Mouse (Mus musculus) heart, embryonic 12.5 days (tissue): Measurements from ENCODE around the gene Zfp710. TPM values are rescaled to one million over a fixed set of nuclear protein-coding genes. Genes with fewer than 3 reads are reported as not detected.
"Not testable (repeated sequence)": the region's sequence is repeated elsewhere in the genome, so short reads cannot be mapped to it uniquely, and the experiment has no call there.

Experiments
- ATAC-seq: fragments of 200-750 bp; cut with Nextera tagmentation; 2 replicates; pipeline ENCODE4 v1.8.0; 2017; ENCODE audit warnings: moderate TSS enrichment, moderate library complexity; ENCODE audit not compliant: insufficient number of reproducible peaks, low FRiP score
- H3K27ac ChIP-seq: fragments of 300-500 bp; sonication (generic); 2 replicates; pipeline ENCODE4 v1.5.1; 2016; ENCODE audit warnings: mild to moderate bottlenecking, moderate library complexity; ENCODE audit not compliant: poor library complexity, severe bottlenecking
- H3K27me3 ChIP-seq: fragments of 300-500 bp; sonication (generic); replicated peaks from 2 replicates; pipeline ENCODE4 v1.6.1; 2016; ENCODE audit warnings: mild to moderate bottlenecking, moderate library complexity
- H3K36me3 ChIP-seq: fragments of 300-500 bp; sonication (generic); 2 replicates; pipeline ENCODE4 v1.6.1; 2016; ENCODE audit warnings: mild to moderate bottlenecking, moderate library complexity
- H3K4me1 ChIP-seq: fragments of 300-500 bp; sonication (generic); replicated peaks from 2 replicates; pipeline ENCODE4 v1.6.1; 2016; ENCODE audit warnings: mild to moderate bottlenecking
- H3K4me2 ChIP-seq: fragments of 300-500 bp; sonication (generic); 2 replicates; pipeline ENCODE4 v1.6.1; 2016; ENCODE audit warnings: mild to moderate bottlenecking, moderate library complexity
- H3K4me3 ChIP-seq: fragments of 300-500 bp; sonication (generic); 2 replicates; pipeline ENCODE4 v1.5.1; 2016; ENCODE audit warnings: mild to moderate bottlenecking
- H3K9ac ChIP-seq: fragments of 300-500 bp; sonication (generic); 2 replicates; pipeline ENCODE4 v1.6.1; 2016; ENCODE audit warnings: mild to moderate bottlenecking, moderate library complexity
- H3K9me3 ChIP-seq: fragments of 300-500 bp; sonication (generic); replicated peaks from 2 replicates; pipeline ENCODE4 v1.6.1; 2016; ENCODE audit warnings: mild to moderate bottlenecking, moderate library complexity
- WGBS: fragments of 180-500 bp; shearing (Covaris S2); methylation state at CpG from one replicate; pipeline ENCODE4 v1.1.7; 2016; 5-methylcytosine and 5-hydroxymethylcytosine counted together
- polyA plus RNA-seq: library from polyadenylated mRNA; unstranded; fragments of >200 nt; fragmentation: Nextera tagmentation; extraction: Ambion mirVana; gene quantifications from 2 replicates; pipeline ENCODE4 v1.2.1, GENCODE M21; 2016

The Zfp710 gene
- polyA plus RNA-seq, 1 experiment from 2014 or later, result 13.5 TPM

DNA sequence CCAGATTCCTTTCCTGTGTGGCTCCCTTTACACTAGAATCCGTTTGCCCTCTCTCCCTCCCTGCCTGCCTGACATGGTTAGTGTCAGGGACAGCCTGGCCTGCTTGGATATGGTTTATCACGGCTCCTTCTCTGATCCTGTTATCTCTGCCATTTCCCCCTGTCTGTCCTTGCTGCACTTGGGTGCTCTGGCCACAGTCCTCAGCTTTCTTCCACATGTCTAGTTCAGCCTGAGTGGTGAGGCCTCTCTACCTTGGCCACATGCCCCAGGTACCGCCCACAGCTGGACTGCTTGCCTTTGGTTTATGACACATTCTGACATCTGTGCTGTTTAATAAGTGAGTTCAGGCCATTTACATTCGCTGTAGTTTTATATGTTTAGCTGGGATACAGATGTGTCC is 11.1 kb downstream of the Zfp710 start:
- peak; percentile 37; the same call in 1 of the 2 replicates for ATAC-seq
- Histone ChIP-seq H3K9me3 (no peaks in the 10 kb centered on the region), H3K27ac (peak overlapping the region; percentile 81), H3K4me2 (peak overlapping the region; percentile 26; the same call in 1 of the 2 replicates), H3K9ac (no peak overlapping the region; the same call in 1 of the 2 replicates), H3K4me3 (no peak overlapping the region), H3K27me3 (no peaks in the 10 kb centered on the region), H3K36me3 (peaks cover 4% of the 10 kb centered on the region; the same call in 1 of the 2 replicates), H3K4me1 (peaks cover 74% of the 10 kb centered on the region)
- WGBS, result 20% methylated on average over 4 of the region's 4 CpGs

GRCm38 (mm10) chr7:80039699-80040098 is 15.1 kb downstream of the Zfp710 start:
- no peak for ATAC-seq
- Histone ChIP-seq H3K36me3 (no peaks in the 10 kb centered on the region), H3K4me2 (no peak overlapping the region), H3K27me3 (no peaks in the 10 kb centered on the region), H3K4me1 (peaks cover 46% of the 10 kb centered on the region), H3K9me3 (no peaks in the 10 kb centered on the region), H3K9ac (no peak overlapping the region), H3K4me3 (no peak overlapping the region), H3K27ac (no peak overlapping the region)
- WGBS, result 85% methylated on average over 8 of the region's 8 CpGs

- Histone ChIP-seq H3K4me2 (no peak overlapping the region), H3K9me3 (no peaks in the 10 kb centered on the region), H3K4me1 (peaks cover 54% of the 10 kb centered on the region), H3K36me3 (no peaks in the 10 kb centered on the region), H3K27ac (peak overlapping the region; percentile 69), H3K4me3 (no peak overlapping the region), H3K9ac (no peak overlapping the region), H3K27me3 (no peaks in the 10 kb centered on the region)
- 45% methylated on average over 7 of the region's 7 CpGs for WGBS
- peak; percentile 73; the same call in 1 of the 2 replicates for ATAC-seq
These were observed 19.6 kb downstream of the Zfp710 start for GRCm38 (mm10) chr7:80044170-80044569.

GRCm38 (mm10) chr7:80047041-80047440 is 22.4 kb downstream of the Zfp710 start:
- no peak for ATAC-seq
- H3K4me1 ChIP-seq, result peaks cover 53% of the 10 kb centered on the region
- WGBS, result 60% methylated on average over 4 of the region's 4 CpGs

DNA sequence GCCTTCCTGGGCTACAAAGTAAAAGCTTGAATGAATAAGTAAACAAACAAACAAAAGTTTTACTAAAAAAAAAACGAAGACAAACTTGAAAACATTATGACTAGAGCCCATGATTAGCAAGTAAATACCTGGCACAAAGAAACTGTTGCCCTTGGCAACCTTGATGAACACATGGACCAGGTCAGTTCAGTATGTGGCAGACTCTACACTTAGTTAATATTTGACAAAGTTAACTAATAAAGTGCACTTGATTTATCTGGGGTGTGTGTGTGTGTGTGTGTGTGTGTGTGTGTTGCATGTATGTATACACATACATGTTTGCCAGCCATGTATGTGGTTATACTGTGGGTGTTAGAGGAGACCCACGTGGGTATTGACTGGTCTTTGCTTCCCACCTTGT is 25.1 kb downstream of the Zfp710 start:
- Histone ChIP-seq H3K9me3 (no peaks in the 10 kb centered on the region), H3K4me3 (no peak overlapping the region), H3K4me1 (peaks cover 63% of the 10 kb centered on the region), H3K9ac (no peak overlapping the region), H3K36me3 (0 out of 2 replicates have a peak, but pooled peaks cover 6% of the 10 kb centered on the region), H3K27ac (no peak overlapping the region), H3K4me2 (no peak overlapping the region), H3K27me3 (no peaks in the 10 kb centered on the region)
- no peak for ATAC-seq
- 76% methylated on average over 2 of the region's 2 CpGs for WGBS

More at GRCm38 (mm10) chr7:80047041-80047440, 22.4 kb downstream of the Zfp710 start:
- Histone ChIP-seq H3K27ac (no peak overlapping the region), H3K9ac (no peak overlapping the region), H3K27me3 (no peaks in the 10 kb centered on the region), H3K4me3 (no peak overlapping the region), H3K4me2 (no peak overlapping the region), H3K36me3 (no peaks in the 10 kb centered on the region), H3K9me3 (no peaks in the 10 kb centered on the region)

- 88% methylated on average over 1 of the region's 1 CpGs for WGBS
- not testable (repeated sequence) for H3K4me3 ChIP-seq, H3K36me3 ChIP-seq, H3K9ac ChIP-seq, H3K27ac ChIP-seq, H3K27me3 ChIP-seq, ATAC-seq, H3K9me3 ChIP-seq, H3K4me2 ChIP-seq
- peaks cover 59% of the 10 kb centered on the region for H3K4me1 ChIP-seq
These were observed 25.8 kb downstream of the Zfp710 start for GRCm38 (mm10) chr7:80050382-80050781.

DNA sequence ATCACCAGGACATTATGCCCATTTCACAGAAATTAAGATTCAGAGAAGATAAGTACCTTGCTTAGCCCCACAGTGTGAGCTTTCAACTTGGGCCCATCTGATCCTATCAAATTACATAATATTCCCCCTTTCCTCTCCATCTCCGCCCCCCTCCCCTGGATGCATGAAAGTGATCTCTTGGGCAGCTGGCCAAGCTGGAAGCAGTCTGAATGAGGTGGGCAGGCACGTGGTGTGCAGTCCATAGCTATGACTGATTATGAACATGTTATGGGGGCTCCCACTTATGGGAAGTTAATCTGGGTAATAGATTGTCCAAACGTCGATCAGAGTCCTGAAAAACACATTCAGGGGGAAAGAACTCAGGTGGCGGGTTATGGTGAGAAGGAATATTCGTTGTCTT is 27.2 kb downstream of the Zfp710 start:
- Histone ChIP-seq H3K4me3 (no peak overlapping the region), H3K9ac (no peak overlapping the region), H3K4me1 (peaks cover 67% of the 10 kb centered on the region), H3K4me2 (peak overlapping the region; percentile 33), H3K27me3 (no peaks in the 10 kb centered on the region), H3K27ac (peak overlapping the region; percentile 3; the same call in 1 of the 2 replicates), H3K36me3 (0 out of 2 replicates have a peak, but pooled peaks cover 6% of the 10 kb centered on the region), H3K9me3 (no peaks in the 10 kb centered on the region)
- ATAC-seq, result peak; percentile 40; the same call in 1 of the 2 replicates
- 50% methylated on average over 6 of the region's 6 CpGs for WGBS

DNA sequence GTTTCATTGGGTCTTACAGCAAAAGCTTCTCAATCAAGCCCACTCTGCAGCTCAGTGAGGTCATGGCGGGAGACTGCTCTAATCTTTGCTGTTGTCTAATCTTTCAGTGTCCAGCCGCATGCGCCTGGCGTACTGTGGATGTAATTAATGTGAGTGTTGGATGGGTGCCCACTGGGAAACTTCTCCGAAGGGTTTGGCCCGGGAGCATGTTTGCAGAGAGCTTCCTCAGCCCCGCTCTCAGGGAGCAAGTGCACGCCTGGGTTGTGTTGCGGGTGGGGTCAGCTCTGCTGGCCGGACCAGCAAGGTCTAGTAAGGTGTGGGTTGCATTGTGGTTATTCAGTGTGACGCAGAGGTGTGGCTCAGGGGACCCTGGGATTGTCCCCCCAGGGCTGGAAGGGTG is 27.6 kb downstream of the Zfp710 start:
- H3K36me3 ChIP-seq, result 0 out of 2 replicates have a peak, but pooled peaks cover 6% of the 10 kb centered on the region
- peaks cover 67% of the 10 kb centered on the region for H3K4me1 ChIP-seq
- H3K4me2 ChIP-seq, result peak overlapping the region; percentile 33
- H3K27me3 ChIP-seq, result no peaks in the 10 kb centered on the region
- 32% methylated on average over 11 of the region's 11 CpGs for WGBS
- peak; percentile 68 for ATAC-seq
- H3K4me3 ChIP-seq, result no peak overlapping the region
- no peak overlapping the region for H3K9ac ChIP-seq
- no peaks in the 10 kb centered on the region for H3K9me3 ChIP-seq
- H3K27ac ChIP-seq, result peak overlapping the region; percentile 3; the same call in 1 of the 2 replicates

GRCm38 (mm10) chr7:80053147-80053546 is 28.5 kb downstream of the Zfp710 start:
- 0 out of 2 replicates have a peak, but pooled peaks cover 6% of the 10 kb centered on the region for H3K36me3 ChIP-seq
- H3K4me3 ChIP-seq, result no peak overlapping the region
- no peaks in the 10 kb centered on the region for H3K27me3 ChIP-seq
- no peak for ATAC-seq
- no peak overlapping the region for H3K27ac ChIP-seq
- no peak overlapping the region for H3K4me2 ChIP-seq
- H3K4me1 ChIP-seq, result peaks cover 71% of the 10 kb centered on the region
- 83% methylated on average over 9 of the region's 9 CpGs for WGBS
- H3K9ac ChIP-seq, result no peak overlapping the region
- no peaks in the 10 kb centered on the region for H3K9me3 ChIP-seq

DNA sequence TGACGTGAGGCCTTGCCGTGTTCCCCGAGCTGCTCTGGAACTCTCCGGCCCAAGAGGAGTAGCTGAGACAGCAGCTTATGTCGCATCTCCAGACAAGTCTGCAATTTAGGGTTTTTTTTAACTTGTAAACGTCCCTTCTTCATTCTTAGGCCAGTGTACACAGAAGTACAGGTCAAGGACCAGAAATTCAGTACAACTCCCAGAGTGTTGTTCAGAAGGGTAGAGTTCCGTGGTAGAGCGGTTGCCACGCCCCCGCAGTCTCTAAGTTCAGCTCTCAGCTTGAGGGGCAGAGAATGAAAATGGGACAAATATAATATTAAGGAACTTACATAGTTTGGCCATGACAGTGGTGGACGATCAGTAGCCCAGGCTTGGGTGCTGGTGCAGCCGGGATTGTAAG is 31.2 kb downstream of the Zfp710 start:
- H3K27me3 ChIP-seq, result no peaks in the 10 kb centered on the region
- H3K4me2 ChIP-seq, result no peak overlapping the region
- WGBS, result 75% methylated on average over 12 of the region's 12 CpGs
- no peak overlapping the region for H3K9ac ChIP-seq
- no peak overlapping the region for H3K4me3 ChIP-seq
- no peak overlapping the region for H3K27ac ChIP-seq
- no peaks in the 10 kb centered on the region for H3K9me3 ChIP-seq
- H3K4me1 ChIP-seq, result peaks cover 88% of the 10 kb centered on the region
- ATAC-seq, result no peak
- 0 out of 2 replicates have a peak, but pooled peaks cover 6% of the 10 kb centered on the region for H3K36me3 ChIP-seq

- peak overlapping the region; percentile 59 for H3K9ac ChIP-seq
- ATAC-seq, result peak; percentile 23; the same call in 1 of the 2 replicates
- H3K4me3 ChIP-seq, result no peak overlapping the region
- H3K9me3 ChIP-seq, result no peaks in the 10 kb centered on the region
- 37% methylated on average over 4 of the region's 4 CpGs for WGBS
- H3K27me3 ChIP-seq, result no peaks in the 10 kb centered on the region
- peaks cover 87% of the 10 kb centered on the region for H3K4me1 ChIP-seq
- H3K27ac ChIP-seq, result peak overlapping the region; percentile 89
- peak overlapping the region; percentile 30 for H3K4me2 ChIP-seq
- 0 out of 2 replicates have a peak, but pooled peaks cover 6% of the 10 kb centered on the region for H3K36me3 ChIP-seq
These were observed 32.5 kb downstream of the Zfp710 start for GRCm38 (mm10) chr7:80057002-80057691.
